Mouse (Mus musculus) thymus, adult 2 months (tissue): ENCODE data around the gene Teddm1b.

ENCODE experiments used
- CTCF ChIP-seq: fragments of 200-500 bp; IDR thresholded peaks from 2 replicates; pipeline ENCODE4 v1.5.1; 2012; ENCODE audit warnings: mild to moderate bottlenecking, control low read depth, low read length, moderate library complexity, borderline replicate concordance; ENCODE audit not compliant: control insufficient read depth, poor library complexity, insufficient read depth; ENCODE audit errors: extremely low read depth
- POLR2A ChIP-seq: fragments of 200-500 bp; IDR thresholded peaks from 2 replicates; pipeline ENCODE4 v1.6.1; 2012; ENCODE audit warnings: mild to moderate bottlenecking, low read length, control low read depth, moderate library complexity; ENCODE audit not compliant: control insufficient read depth, poor library complexity, insufficient read depth; ENCODE audit errors: extremely low read depth

DNA sequence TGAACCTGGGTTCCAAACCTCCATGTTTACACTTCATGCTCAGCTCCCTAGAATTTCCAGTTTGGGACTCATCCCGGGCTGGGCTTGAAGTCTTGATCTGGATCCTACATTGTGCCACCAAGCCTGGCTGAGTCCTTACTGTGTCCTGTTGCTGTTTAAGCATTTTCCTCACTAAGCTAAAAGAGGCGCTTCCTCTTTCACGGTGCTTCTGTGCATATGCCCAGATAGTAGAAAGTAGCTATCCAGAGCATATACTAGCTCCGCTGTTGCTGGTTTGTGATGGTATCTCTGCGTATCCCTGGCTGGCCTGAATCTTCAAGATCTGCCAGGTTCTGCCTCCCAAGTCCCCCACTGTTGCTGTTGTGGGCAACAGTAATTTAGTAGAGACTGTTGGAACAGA, 36.3 kb downstream of the Teddm1b start:
- TF ChIP-seq CTCF, result no peak
- TF ChIP-seq POLR2A, result no peak
